Mouse (Mus musculus): ENCODE results near the gene P4htm. TPM values are rescaled to one million over a fixed set of nuclear protein-coding genes. Genes with fewer than 3 reads are reported as not detected.
A peak's percentile ranks its signal among the peaks of the same experiment; 100 is the strongest.

P4htm gene
- total and polyA plus RNA-seq, 2 experiments from 2014 or later = 38.8 to 50.8 TPM

DNA sequence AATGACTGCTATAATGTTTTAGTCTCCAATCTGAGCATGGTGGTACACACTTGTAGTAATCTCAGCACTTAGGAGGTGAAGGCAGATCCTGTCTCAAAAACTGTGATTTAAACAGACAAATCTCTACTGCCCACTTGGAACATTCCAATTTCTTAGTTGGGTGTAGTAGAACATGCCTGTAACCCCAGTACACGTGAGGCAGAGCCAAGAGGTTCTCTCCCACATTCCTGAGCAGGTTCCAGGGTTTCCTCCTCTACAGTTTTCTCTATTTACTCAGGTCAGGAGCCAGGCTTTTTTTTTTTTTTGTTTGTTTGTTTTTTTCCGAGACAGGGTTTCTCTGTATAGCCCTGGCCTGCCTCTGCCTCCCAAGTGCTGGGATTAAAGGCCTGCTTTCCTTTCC is 2.5 kb upstream of the P4htm start:
- no peak overlapping the region for H3K9ac ChIP-seq (replicated peaks; ENCODE audit: low read length)
- no peaks in the 10 kb centered on the region for H3K27me3 ChIP-seq (ENCODE audit: insufficient read depth, low read length)
- H3K27ac ChIP-seq = no peak overlapping the region
- no peak for TF ChIP-seq CTCF (IDR thresholded peaks at IDR 0.05; ENCODE audit: low read depth)
- no peak overlapping the region for H3K4me2 ChIP-seq (ENCODE audit: low read depth, low read length)
- H3K36me3 ChIP-seq (ENCODE audit: insufficient read depth, low read length) = peaks cover 18% of the 10 kb centered on the region; the same call in 1 of the 2 replicates
- no peak for DNase-seq (ENCODE audit: low spot score)
- ATAC-seq = no peak
- no peaks in the 10 kb centered on the region for H3K4me1 ChIP-seq (ENCODE audit: insufficient read depth, low read length)
- H3K4me3 ChIP-seq (ENCODE audit: low read length) = no peak overlapping the region
- no peaks in the 10 kb centered on the region for H3K9me3 ChIP-seq (ENCODE audit: low read length)
- WGBS = 56% methylated on average over 2 of the region's 2 CpGs

DNA sequence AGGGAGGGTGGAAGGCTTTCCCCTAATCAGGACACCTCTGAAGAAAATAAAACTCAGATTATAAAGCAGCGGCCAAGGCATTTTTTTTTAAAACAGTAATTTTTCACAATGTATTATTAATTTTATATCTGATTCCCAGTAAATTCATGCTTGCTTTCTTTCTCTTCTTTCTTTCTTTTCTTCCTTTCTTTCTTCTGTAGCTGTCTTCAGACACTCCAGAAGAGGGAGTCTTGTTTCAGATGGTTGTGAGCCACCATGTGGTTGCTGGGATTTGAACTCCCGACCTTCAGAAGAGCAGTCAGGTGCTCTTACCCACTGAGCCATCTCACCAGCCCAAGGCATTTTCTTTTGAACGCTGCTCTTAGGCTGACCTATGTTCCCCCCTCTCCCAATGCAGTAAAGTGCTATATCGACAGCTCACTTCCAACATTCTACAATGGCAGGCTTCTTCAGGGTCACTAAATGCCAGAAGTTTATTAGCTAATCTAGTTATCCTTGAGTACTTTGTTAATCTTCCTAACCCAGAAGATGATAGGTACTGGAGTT is 1.6 kb upstream of the P4htm start:
- H3K4me3 ChIP-seq (ENCODE audit: low read length) = no peak overlapping the region
- no peak overlapping the region for H3K27ac ChIP-seq
- no peak for ATAC-seq
- H3K9me3 ChIP-seq (ENCODE audit: low read length) = no peaks in the 10 kb centered on the region
- no peak for TF ChIP-seq CTCF (IDR thresholded peaks at IDR 0.05; ENCODE audit: low read depth)
- 79% methylated on average over 4 of the region's 4 CpGs for WGBS
- no peaks in the 10 kb centered on the region for H3K27me3 ChIP-seq (ENCODE audit: insufficient read depth, low read length)
- no peaks in the 10 kb centered on the region for H3K4me1 ChIP-seq (ENCODE audit: insufficient read depth, low read length)
- H3K36me3 ChIP-seq (ENCODE audit: insufficient read depth, low read length) = peaks cover 16% of the 10 kb centered on the region; the same call in 1 of the 2 replicates
- no peak overlapping the region for H3K9ac ChIP-seq (replicated peaks; ENCODE audit: low read length)
- H3K4me2 ChIP-seq (ENCODE audit: low read depth, low read length) = no peak overlapping the region
- DNase-seq (ENCODE audit: low spot score) = peak; percentile 20

DNA sequence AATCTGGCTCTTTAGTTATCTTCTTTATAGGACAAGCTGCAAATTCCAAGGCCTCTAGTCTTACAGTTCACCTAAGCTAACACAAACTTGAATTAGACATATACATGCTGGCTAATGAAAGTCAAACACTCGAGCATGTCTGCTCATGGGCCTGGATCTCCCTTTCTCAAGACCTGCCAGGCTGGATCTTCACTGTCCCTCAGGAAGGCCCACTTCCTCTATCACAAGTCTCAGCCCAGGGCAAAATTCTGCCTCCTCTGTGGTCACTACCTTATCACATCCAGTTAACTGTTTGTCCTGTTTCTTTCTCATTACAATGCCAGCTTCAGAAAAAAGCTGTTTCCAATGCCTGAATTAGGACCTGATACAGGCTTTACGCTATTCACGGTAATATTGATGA is 3.1 kb downstream of the P4htm start:
- Histone ChIP-seq H3K4me3 (ENCODE audit: low read length) (no peak overlapping the region), H3K9me3 (ENCODE audit: low read length) (no peaks in the 10 kb centered on the region), H3K27me3 (ENCODE audit: insufficient read depth, low read length) (no peaks in the 10 kb centered on the region), H3K27ac (no peak overlapping the region), H3K36me3 (ENCODE audit: insufficient read depth, low read length) (no peaks in the 10 kb centered on the region), H3K9ac (replicated peaks; ENCODE audit: low read length) (no peak overlapping the region), H3K4me2 (ENCODE audit: low read depth, low read length) (no peak overlapping the region), H3K4me1 (ENCODE audit: insufficient read depth, low read length) (0 out of 2 replicates have a peak, but pooled peaks cover 5% of the 10 kb centered on the region)
- 90% methylated on average over 3 of the region's 3 CpGs for WGBS
- DNase-seq (ENCODE audit: low spot score) (no peak), ATAC-seq (no peak)
- no peak for TF ChIP-seq CTCF (IDR thresholded peaks at IDR 0.05; ENCODE audit: low read depth)

DNA sequence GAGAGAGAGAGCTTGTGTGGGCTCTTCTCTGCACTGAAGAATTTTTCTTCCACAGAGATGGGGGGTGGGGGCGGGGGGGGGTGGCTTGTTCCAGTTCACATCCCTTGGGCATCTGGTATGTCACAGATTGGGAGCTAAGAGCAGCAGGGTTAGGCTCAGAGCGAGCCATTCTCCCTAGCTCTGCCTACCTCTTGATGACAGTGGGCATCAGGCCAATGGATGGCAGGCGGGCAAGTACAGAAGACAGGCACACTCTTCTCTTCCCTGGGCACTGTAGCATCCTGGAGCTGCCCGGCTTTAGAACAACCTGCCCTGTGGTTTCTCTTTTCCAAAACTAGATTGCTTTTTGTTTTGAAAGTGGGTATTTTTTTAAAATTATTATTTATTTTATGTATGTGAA is 6.0 kb downstream of the P4htm start:
- TF ChIP-seq CTCF (IDR thresholded peaks at IDR 0.05; ENCODE audit: low read depth) = no peak
- no peak for ATAC-seq
- no peak overlapping the region for H3K9ac ChIP-seq (replicated peaks; ENCODE audit: low read length)
- H3K4me3 ChIP-seq (ENCODE audit: low read length) = no peak overlapping the region
- no peak overlapping the region for H3K27ac ChIP-seq
- DNase-seq (ENCODE audit: low spot score) = peak; percentile 40
- H3K27me3 ChIP-seq (ENCODE audit: insufficient read depth, low read length) = no peaks in the 10 kb centered on the region
- 55% methylated on average over 4 of the region's 4 CpGs for WGBS
- no peak overlapping the region for H3K4me2 ChIP-seq (ENCODE audit: low read depth, low read length)
- H3K36me3 ChIP-seq (ENCODE audit: insufficient read depth, low read length) = no peaks in the 10 kb centered on the region
- no peaks in the 10 kb centered on the region for H3K9me3 ChIP-seq (ENCODE audit: low read length)
- peaks cover 32% of the 10 kb centered on the region for H3K4me1 ChIP-seq (ENCODE audit: insufficient read depth, low read length)

DNA sequence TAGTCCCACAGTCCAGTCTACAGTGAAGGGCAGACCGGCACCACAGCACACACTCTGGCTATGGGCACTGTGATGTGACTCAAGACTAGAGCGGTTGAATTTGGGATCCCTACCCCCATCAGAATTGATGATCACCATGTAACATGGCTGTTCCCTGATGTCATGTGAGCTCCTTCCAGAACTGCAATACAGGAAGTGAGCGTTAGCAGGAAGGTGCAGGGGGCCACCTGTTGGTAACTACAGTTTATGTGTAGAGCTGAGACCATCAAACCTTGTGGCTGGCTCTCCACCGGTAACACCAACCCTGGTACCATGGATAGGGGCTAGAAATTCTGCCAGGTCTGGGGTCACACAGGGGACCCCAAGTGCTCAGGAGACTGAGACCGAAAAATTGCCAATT is 8.2 kb downstream of the P4htm start:
- no peaks in the 10 kb centered on the region for H3K9me3 ChIP-seq (ENCODE audit: low read length)
- 66% methylated on average over 5 of the region's 5 CpGs for WGBS
- H3K4me1 ChIP-seq (ENCODE audit: insufficient read depth, low read length) = peaks cover 32% of the 10 kb centered on the region
- H3K9ac ChIP-seq (replicated peaks; ENCODE audit: low read length) = no peak overlapping the region
- no peak overlapping the region for H3K4me2 ChIP-seq (ENCODE audit: low read depth, low read length)
- peak; percentile 65 for TF ChIP-seq CTCF (IDR thresholded peaks at IDR 0.05; ENCODE audit: low read depth)
- ATAC-seq (no peak), DNase-seq (ENCODE audit: low spot score) (peak; percentile 71)
- H3K27ac ChIP-seq = peak overlapping the region; percentile 95
- no peaks in the 10 kb centered on the region for H3K36me3 ChIP-seq (ENCODE audit: insufficient read depth, low read length)
- no peak overlapping the region for H3K4me3 ChIP-seq (ENCODE audit: low read length)
- H3K27me3 ChIP-seq (ENCODE audit: insufficient read depth, low read length) = no peaks in the 10 kb centered on the region

DNA sequence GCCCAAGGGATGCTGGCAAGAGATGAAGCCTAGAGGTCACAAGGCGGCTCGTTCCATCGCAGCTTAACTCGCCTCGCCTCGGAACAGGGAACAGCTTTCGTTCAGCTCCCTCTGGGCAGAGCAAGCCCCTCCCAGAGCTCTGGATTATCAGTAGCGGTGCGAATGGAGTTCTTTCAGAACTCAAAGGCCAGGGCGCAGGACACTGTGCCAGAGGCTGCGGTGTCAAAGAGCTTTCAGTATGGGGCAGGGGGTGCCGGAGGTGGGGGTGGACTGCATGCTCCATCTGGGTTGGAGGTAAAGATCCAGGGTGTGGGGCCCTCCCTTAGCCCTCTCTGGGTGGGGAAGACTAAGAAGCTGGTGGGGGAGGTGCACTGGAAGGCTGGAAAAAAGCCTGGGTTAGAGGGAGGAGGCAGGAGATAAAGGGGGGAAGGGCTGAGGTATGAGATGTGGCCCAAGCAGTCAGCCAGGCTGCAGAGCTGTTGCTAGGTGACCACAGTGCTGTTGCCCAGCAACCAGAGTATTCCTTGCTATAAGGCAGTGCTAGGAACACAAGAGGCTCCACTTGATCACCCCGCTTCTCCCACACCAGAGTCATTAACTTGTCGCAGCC is 9.8 kb downstream of the P4htm start:
- peak; percentile 97 for ATAC-seq
- H3K9me3 ChIP-seq (ENCODE audit: low read length) = no peaks in the 10 kb centered on the region
- H3K4me2 ChIP-seq (ENCODE audit: low read depth, low read length) = peak overlapping the region; percentile 52
- H3K36me3 ChIP-seq (ENCODE audit: insufficient read depth, low read length) = no peaks in the 10 kb centered on the region
- TF ChIP-seq CTCF (IDR thresholded peaks at IDR 0.05; ENCODE audit: low read depth) = no peak
- no peaks in the 10 kb centered on the region for H3K27me3 ChIP-seq (ENCODE audit: insufficient read depth, low read length)
- H3K9ac ChIP-seq (replicated peaks; ENCODE audit: low read length) = peak overlapping the region; percentile 35; the same call in 1 of the 2 replicates
- H3K4me3 ChIP-seq (ENCODE audit: low read length) = 0 out of 2 replicates have a peak overlapping the region, but pooled peaks have one; percentile 14
- peaks cover 32% of the 10 kb centered on the region for H3K4me1 ChIP-seq (ENCODE audit: insufficient read depth, low read length)
- 1% methylated on average over 14 of the region's 14 CpGs for WGBS
- peak; percentile 95 for DNase-seq (ENCODE audit: low spot score)
- H3K27ac ChIP-seq = peak overlapping the region; percentile 95

DNA sequence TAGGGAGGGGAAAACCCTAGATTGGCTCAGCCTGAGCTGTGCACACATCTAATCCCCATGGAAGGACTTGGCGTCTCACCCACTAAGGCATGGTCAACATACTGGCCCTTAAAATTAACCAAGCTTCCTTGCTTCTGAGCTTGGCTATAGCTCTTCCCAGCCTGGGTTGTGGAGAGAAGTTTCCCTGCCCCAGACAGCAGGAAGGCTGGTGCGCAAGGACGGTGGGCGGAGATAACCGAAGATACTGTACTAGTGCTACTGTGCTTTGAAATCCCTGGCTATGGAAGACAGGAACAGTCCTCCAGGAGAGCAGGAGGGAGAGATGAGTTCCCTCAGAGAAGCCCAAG is 18.1 kb downstream of the P4htm start:
- Histone ChIP-seq H3K27me3 (ENCODE audit: insufficient read depth, low read length) (no peaks in the 10 kb centered on the region), H3K27ac (peak overlapping the region; percentile 98), H3K9ac (replicated peaks; ENCODE audit: low read length) (peak overlapping the region; percentile 96), H3K4me1 (ENCODE audit: insufficient read depth, low read length) (peaks cover 19% of the 10 kb centered on the region), H3K4me2 (ENCODE audit: low read depth, low read length) (peak overlapping the region; percentile 81), H3K36me3 (ENCODE audit: insufficient read depth, low read length) (peaks cover 18% of the 10 kb centered on the region), H3K9me3 (ENCODE audit: low read length) (no peaks in the 10 kb centered on the region), H3K4me3 (ENCODE audit: low read length) (peak overlapping the region; percentile 71; the same call in 1 of the 2 replicates)
- DNase-seq (ENCODE audit: low spot score) (no peak), ATAC-seq (no peak)
- no peak for TF ChIP-seq CTCF (IDR thresholded peaks at IDR 0.05; ENCODE audit: low read depth)
- WGBS = 58% methylated on average over 5 of the region's 5 CpGs

Measured in hindbrain, postnatal 0 days (tissue).